Mouse (Mus musculus) liver, embryonic 14.5 days (tissue): ENCODE measurements at regions not wholly inside any gene's neighbourhood (a gene's known extent, or its start where the extent isn't known, plus 50 kb on each side); places are given as distances from the start of the nearest gene placed in this dataset.

ENCODE experiments used
- CTCF ChIP-seq: IDR thresholded peaks from 2 replicates; pipeline ENCODE4 v1.5.1; 2016; ENCODE audit warnings: antibody characterized with exemption, low read depth, control low read depth
- EP300 ChIP-seq: IDR thresholded peaks from 2 replicates; pipeline ENCODE4 v1.6.1; 2016; ENCODE audit warnings: antibody characterized with exemption, low read depth

- TF ChIP-seq EP300: no peak
- 0 out of 2 replicates have a peak, but pooled peaks have one; percentile 21 for TF ChIP-seq CTCF
These were observed 223.0 kb downstream of the Nkx6-1 start for GRCm38 (mm10) chr5:101441782-101442181.
